Mouse (Mus musculus) adrenal gland, postnatal 10 days (tissue): ENCODE data around the gene Tep1. TPM values are rescaled to one million over a fixed set of nuclear protein-coding genes. Genes with fewer than 3 reads are reported as not detected.
"Not testable (repeated sequence)": the region's sequence is repeated elsewhere in the genome, so short reads cannot be mapped to it uniquely, and the experiment has no call there.

Source experiments
- DNase-seq: peaks from one replicate; pipeline ENCODE4 v3.0.0; 2021; ENCODE audit warnings: mixed read lengths
- total RNA-seq, 2 experiments: library from RNA; stranded (reverse); gene quantifications; 2 replicates each; pipeline ENCODE4 v1.2.3; 2021

The Tep1 gene
- total RNA-seq, 2 experiments from 2014 or later, result 18.8 to 26.2 TPM

DNA sequence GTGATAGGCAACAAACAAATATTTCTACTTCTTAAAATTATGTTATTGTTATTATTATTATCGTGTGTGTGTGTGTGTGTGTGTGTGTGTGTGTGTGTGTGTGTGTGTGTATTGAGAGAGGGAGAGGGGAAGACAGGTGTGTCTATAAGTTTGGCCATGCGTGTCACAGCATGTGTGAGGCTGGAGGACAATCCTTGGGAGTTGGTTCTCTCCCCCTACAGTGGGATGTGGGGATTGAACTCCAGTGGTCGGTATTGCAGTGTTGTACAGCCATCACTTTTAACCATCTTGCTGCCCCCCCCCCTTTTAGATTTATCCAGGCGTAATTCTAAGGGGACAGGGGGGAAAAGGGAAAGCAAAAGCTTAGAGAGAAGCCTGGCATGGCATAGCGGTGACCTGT lies 1.7 kb downstream of the Tep1 start:
- DNase-seq, result no peak

DNA sequence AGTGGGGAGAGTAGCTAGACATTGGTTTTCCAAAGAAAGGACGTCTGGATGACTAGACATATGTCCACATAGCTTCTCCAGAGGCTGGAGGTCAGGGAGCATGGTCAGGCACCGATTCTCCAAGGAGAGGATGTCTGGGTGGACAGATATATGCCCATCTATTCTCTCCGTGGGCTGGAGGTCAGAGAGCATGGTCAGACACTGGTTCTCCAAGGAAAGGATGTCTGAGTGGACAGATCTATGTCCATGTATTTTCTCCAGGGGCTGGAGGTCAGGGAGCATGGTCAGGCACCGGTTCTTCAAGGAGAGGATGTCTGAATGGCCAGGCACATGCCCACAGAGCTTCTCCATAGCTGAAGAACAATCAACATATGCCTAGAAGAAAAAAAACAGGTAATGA lies 2.1 kb downstream of the Tep1 start:
- no peak for DNase-seq

DNA sequence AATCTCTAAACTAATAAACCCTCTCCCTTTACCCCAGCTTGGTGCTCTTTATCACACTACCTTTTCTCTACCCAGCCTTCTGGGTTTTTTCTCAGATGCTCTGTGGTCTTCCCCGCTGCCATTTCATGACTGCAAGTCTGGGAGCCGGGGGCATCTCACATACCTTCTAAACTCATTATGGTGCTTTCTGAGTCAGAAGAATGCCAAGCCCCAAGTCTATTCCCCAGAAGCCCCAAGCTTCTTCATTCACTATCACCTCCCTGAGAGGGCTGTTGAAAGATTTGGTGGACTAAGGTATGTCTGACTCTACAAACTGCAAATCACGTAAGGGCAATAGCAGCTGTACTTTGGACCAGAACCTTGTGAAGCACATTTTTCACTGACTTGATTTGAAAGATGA lies 3.4 kb downstream of the Tep1 start:
- no peak for DNase-seq

DNA sequence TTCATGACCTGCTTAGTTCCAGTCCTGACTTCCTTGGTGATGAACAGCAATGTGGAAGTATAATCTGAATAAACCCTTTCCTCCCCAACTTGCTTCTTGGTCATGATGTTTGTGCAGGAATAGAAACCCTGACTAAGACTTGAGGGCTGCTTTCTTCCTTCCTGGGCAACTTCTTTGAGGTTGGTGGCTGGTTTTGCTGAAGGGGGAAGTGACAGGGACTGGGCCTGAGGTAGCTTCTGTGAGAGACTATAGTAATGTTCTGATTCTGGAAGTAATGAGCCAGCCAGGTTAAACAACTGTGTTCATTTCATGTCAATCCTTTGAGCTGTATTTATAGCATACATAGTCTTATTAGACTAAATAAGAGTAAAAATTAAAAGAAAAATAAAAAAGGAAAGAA lies 5.4 kb downstream of the Tep1 start:
- not testable (repeated sequence) for DNase-seq

DNA sequence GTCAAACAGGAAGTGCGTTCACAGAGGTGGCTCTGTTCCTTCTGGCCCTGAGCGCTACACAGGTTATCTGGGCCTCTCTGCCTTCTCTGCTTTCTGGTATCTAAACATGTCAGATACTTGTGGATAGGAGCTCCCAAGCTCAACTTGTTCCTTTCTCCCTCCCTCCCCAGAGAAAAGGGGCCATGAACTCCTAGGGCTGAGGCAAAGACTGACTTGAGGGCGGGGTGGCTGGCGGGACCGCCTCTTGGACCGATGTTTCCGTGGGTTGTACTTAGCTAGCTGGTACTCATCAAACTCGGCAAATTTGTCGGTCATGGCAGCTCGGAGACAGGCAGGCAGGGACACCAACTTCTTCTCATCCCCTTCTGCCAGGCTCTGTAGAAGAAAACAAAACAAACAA lies 7.7 kb downstream of the Tep1 start:
- no peak for DNase-seq

DNA sequence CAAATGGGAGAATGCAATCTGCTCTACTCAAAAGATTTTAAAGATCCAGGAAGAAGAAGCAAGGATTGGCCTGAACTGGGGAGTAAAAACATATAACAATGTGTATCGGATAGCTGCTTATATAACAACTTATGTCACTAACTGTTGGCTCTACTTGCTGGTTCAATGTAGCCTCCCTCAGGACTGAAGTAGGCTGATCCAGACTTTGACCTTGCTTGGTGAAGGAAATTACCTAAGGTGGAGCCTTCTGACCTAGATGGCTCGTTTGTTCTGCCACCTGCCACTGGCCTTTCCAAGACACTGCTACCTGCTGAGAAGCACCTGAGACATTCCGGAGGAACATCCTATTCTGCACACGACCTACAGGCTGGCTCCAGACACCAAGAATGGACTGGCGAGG lies 14.6 kb downstream of the Tep1 start:
- DNase-seq, result no peak

DNA sequence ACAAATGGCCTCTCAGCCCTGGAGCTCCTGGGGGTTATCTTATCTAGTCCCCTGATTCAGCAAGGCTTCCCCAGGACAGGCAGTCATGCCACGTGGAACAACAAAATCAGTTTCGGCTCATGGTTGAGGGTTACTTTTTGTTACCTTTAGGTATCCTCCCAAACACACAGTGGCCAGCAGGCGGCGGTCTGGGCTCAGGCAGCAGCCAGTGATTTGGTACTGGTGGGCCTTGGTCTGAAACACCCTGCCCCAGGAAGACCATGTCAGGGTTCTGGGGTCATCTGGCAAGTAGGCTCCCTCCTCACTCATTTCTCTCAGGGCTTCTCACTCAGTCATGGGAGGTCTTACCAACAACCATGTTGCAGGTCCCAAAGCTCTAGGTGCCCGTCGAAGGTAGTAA lies 33.1 kb downstream of the Tep1 start:
- DNase-seq, result peak; percentile 16

DNA sequence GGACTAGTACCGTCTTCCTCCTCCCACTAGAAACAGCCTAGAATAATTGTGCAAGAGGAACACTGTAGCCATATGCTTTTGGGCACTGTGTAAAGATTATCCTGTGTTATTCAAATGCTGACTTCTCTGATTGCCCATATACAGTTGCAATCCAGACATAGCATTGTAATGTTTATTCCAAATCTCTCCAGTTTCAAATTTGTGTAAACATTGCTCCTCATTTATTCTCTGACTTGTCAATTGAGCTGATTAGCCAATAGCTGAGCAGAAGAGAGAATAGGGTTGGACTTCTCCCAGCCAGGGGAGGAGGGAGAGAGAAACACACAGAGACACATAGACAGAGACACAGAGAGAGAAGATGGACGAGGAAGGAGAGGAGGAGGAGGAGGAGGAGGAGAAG lies 35.9 kb downstream of the Tep1 start:
- DNase-seq, result no peak

DNA sequence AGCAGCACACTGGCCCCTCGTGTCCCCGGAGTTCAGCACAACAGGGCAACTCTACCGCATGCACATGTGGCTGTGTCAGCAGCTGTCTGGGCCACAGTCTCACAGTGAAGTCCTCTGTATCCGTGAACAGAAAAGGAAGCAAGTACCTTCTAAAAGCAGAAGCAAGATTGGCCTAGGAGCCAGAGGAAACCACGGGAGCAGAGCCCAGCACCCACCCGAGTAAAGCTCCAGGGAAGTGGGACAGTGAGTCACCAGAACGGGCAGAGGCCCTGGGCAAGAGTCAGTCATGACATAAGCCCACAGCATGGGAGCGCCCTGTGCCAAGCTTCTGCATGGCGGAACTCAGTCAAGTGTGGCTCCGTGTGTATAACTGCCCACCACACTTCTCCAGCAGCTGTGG lies 36.4 kb downstream of the Tep1 start:
- peak; percentile 10 for DNase-seq

DNA sequence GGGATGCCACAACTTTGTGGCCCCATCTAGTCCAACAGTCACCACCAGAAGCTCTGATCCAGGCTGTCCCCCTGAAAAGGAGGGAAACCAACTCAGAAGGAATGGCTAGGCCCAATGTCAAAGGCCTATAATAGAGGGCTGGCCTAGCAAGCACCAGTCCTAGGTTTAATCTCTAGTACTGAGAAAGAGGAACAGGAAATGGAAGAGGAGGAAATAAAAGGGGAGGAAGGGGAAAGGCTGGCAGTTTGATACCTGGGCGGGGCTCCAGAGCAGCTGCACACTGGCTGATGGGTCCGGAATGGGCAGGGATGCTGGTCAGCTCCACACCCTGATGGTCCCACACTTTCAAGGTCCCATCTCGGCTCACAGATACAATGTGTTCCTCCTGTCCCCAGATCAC lies 40.5 kb downstream of the Tep1 start:
- no peak for DNase-seq

DNA sequence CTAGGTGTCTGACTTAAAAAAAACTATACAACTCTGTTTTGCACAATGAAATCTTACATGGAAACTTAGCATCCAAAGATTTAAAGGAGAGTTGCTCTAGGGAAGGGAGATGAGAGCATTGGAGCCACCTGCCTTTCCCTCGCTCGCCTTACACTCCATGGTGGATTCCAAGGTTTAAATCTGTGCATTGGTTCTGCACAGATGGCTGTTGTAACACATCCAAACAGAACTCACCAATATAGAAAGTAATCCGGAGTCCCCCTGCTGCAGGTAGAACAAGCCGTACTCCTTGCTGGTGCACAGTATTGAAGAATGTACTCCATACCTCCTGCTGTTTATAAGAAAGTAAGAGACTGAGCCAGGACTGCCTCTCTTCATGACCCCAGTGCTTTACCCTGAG lies 43.8 kb downstream of the Tep1 start:
- DNase-seq, result no peak

DNA sequence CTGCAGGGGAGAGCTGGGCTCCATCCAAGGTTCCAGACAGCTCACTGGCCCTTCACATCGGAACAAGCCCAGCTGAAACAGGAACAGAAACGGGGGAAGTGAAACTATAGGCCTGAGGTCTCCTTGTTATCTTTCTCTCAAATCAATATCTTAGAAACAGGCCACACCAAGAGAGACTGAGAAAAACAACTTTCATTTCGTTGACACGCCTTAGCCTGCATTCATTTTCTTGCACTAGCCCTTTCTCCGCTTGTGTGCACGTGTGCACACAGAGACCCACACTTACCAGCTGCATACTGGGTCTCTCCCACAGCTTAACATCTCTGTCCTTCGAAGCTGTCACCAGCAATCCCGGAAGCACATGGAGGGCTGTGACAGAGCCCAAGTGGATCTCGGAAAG lies 46.1 kb downstream of the Tep1 start:
- DNase-seq, result no peak

DNA sequence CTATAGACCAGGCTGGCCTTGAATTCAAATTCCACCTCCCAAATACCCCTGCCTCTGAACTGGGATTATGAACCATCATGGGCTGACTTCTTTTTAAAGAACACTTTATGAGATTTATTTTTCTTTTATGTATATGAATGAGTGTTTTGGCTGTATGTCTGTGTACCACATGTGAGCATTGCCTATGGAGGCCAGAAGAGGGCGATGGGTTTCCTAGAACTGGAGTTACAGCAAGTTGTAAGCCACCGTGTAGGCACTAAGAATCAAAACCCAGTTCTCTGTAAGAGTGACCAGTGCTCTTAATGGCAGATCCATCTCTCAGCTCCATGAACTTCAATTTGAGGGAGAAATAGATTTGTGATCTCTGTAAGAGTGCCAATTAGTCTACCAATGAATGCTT lies 47.1 kb downstream of the Tep1 start:
- DNase-seq, result no peak

DNA sequence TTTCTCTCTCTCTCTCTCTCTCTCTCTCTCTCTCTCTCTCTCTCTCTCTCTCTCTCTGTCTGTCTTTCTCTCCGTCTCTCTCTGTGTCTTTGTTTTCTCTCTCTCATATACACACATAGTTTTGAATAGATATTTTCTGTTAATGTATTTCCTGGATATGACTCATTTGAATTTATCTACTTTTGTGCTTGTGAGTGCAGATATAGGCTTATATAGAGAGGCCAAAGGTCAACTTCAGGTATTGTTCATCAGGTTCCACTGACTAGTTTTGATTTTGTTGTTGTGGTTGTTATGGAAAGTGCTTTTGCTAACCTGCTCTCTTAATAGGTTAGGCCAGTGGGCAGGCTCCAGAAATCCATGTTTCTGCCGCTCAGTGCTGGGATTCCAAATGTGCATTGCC lies 57.3 kb downstream of the Tep1 start:
- DNase-seq, result no peak

DNA sequence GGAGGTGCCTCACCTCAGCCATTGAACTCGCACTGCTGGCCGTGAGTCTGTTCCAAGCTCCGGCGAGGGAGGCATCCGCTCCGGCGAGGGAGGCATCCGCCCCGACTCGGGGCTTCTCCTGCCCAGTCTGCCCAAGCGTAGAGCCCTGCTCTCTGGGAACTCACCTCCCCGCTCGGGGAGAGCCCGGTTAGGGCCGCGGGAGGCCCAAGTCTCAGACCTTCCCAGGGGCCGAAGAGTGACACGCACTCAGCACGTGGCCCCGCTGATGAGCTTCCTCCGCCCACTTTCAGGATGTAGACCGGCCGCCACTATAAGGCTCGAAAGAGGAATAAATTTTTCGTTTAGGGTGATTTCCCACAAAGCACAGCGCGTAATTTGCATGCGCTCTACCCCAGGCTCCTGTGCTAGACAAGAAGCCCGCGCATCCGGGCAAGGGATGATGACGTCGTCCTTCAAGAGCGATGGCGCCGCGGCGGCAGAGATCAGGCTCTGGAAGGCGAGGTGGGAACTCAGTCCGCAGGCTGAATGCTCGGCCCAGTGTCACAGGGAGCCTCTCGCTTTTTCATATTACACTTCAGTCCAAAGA lies 62.8 kb downstream of the Tep1 start, which contains the start of the genes Ccnb1ip1 and Parp2:
Gene Ccnb1ip1, minus strand, starts transcription at position 246 of the 586 bp plus-strand sequence.
Gene Parp2, plus strand, starts transcription at position 355 of the 586 bp plus-strand sequence.
- peak; percentile 98 for DNase-seq

DNA sequence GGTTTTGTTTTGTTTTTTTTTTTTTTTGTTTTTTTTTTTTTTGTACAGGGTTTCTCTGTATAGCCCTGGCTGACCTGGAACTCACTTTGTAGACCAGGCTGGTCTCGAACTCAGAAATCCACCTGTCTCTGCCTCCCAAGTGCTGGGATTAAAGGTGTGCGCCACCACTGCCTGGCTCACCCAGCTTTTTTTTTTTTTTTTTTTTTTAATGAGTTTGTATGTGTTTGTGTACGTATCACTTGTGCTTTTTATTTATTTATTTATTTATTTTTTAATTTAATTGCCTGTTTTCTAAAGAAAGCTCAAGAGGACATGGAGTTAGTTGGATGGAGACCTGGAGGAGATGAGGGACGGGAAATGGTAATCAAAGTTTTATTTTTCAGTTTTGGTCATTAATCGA lies 63.9 kb downstream of the Tep1 start:
- DNase-seq, result not testable (repeated sequence)

DNA sequence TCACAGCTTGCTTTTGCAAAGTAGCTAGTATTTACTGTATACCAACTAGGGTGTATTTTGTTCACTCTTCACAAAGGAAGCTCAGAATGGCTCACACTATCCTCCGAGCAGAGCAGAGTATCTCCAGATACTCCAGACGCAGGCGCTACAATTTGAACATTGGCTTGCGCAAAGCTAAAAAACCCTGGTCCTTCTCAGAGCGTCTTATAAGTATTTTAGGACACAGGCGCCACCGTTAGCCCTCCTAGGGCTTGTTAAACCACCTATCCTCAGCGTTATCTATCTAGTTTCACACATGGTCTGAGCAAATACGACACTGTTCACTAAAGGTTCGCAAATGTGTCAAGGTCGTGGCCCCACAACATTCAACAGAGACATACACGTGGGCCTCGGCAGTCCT lies 65.7 kb downstream of the Tep1 start:
- no peak for DNase-seq

DNA sequence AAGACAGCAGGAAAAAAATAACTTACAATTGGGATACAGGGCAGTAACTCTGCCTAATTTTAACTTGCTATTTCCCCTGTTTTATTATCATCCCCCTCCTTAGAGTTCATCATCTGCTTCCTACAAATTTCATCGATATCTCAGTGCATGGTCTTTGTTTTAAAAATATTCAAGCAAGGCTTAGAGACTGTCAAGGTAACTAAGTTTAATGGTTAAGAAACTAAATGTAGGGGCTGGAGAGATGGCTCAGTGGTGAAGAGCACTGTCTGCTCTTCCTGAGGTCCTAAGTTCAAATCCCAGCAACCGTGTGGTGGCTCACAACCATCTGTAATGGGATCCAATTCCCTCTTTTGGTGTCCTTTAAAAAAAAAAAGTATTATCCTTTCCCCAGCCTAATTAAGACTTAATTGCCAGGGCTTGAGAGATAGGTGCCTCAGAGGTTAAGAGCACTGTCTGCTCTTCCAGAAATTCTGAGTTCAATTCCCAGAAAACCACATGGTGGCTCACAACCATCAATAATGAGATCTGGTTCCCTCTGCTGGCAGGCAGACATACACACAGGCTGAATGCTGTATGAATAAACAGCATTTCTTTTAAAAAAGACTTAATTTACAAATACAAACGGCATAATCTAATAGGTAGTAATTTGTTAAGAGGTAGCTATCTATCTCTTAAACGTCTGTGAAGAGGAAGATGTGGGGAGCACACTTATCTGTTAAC lies 67.4 kb downstream of the Tep1 start:
- DNase-seq, result peak; percentile 8

DNA sequence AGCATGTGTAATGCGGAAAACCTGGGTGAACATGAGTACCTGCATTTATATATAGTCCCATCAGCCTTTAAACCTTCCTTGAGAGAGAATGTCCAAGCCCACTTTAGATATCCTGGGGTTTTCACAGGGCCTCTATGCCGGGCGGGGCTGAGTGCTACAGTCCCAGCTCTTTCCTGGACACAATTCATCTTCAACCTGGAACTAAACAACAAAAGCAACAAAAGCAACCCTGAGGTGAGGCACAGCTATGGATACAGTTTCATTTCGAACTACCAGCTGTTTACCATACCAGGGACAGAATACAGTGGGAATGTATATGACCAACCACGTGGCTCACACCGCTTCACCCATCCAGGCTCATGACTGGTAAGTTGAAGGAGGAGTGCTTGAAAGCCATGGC lies 67.9 kb downstream of the Tep1 start:
- DNase-seq, result no peak

DNA sequence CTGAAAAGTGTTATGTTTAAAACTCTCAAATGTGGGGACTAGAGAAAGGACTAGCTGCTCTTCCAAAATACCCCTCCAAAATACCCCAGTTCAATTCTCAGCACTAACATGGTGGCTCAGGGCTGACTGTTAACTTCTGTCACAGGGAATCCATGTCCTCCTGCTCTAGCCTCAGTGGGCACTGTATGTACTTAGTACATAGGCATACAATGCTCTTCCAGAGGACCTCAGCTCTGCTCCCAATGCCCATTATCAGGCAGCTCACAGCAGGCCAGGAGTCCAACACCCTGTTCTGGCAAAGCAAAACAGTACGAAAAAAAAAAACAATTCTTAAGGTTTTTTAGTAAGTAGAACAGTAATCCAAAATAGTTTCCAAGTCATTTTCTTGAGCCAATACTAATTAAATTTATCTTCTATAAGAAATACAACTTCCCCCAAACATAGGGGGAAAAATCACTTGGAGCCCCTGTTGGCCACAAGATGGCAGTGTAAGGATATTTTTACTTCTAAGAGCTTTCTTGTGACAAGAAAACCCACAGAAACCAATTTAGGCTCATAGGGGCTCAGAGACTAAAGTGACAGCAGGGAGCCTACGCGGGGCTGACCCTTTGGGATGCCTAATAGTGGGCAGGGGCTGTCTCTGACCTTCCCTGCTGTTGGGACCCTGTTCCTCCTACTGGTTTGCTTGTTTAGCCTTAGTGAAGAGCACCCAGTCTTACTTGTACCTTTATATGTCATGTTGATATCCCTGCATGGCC lies 70.7 kb downstream of the Tep1 start:
- DNase-seq, result peak; percentile 32

DNA sequence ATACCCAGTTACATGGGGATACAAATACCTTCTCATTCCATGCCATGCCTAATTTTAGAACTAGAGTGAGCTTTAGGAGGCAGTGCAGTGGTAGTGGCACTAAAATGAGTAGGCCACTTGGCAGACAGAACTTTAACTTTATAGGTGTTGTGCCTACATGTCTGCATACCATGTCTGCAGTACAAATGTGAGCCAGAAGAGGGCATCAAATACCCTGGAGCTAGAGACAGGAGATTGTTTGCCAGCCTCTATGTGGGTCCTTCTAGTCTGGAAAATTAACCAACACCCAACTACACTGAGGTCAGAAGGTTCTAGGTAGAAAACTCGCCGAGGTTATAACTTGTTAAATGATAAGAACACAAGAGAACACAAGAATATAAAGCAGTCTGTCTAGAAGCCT lies 71.8 kb downstream of the Tep1 start:
- peak; percentile 8 for DNase-seq

DNA sequence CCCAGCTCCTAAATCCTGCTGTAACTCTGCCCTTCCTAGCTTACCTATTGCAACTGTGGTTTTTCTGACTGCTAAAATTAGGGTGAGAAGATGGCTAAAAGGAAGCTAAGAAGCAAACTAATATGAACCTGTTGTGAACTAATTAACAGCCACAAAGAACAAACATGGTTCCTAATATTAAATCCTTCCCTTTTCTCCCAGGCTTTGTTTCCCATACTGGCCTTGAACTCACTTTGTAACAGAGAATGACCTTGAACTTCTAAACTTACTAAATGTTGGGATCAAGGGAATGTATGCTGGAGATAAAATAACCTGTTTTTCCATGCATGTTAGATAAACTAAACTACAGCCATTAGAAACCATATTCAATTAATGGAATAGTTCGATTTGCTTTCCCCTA lies 73.9 kb downstream of the Tep1 start:
- no peak for DNase-seq

DNA sequence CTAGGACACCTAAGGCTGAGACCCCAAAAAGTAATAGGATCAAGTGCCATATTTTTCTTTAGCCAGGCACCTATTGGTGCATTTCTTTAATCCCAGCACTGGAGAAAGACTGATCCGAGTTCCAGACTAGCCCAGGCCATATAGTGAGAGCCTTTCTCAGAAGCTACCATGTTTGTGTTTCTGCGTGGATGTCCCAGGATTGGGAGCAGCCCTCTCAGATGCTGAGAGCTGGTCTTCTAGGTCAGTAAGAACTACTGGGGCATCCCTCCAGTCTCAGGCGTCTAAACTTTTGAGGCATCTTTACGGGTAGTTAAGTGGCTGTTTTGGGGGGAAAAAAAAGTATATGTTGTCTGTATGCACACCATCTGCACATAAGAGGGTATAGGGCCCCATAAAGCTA lies 74.4 kb downstream of the Tep1 start:
- no peak for DNase-seq
